Mouse (Mus musculus): Measurements from ENCODE around the gene Shroom3.

Shroom3 gene

DNA sequence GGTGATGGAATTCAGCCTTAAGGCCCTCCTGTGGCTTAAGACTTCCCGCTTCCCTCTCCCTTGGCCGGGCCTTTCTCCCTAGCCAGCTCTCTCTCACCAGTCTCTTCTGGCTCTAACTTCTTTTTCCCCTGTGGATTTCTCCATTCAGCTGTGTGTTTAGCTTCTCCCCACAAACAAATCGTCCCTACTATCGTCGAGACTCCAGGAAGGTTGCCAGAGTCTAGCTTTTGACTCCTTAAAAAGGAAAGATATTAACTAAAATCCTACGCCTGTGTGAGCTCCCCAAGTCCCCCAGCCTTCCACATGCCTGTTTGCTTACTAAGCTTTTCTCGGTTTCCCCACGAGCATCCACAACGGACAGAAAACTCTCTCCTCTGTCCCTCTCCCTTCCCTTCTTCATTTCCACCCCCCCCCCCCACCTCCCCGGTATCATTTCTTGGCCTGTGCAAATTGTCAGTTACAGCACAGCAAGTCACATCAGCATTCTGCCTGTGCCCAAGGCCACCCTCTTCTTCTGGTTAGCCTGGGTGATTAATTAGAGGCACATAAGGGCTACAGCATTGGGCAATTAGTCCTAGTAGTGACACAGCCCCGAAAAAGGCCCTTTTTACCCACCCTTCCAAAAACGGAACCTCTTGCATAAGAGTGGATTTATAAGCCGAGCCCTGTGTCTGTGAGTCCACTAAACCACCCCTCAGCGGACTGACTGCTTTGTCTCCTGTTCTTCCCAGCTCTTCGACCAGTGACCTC, 256.2 kb downstream of the Shroom3 start:
- H3K27me3 ChIP-seq (ENCODE audit: control insufficient read depth, insufficient read depth, low read length, poor library complexity, severe bottlenecking): no peaks in the 10 kb centered on the region
- H3K36me3 ChIP-seq (ENCODE audit: control insufficient read depth, insufficient read depth, low read length, poor library complexity, severe bottlenecking): no peaks in the 10 kb centered on the region
- DNase-seq (ENCODE audit: low read depth, low spot score): no peak

DNA sequence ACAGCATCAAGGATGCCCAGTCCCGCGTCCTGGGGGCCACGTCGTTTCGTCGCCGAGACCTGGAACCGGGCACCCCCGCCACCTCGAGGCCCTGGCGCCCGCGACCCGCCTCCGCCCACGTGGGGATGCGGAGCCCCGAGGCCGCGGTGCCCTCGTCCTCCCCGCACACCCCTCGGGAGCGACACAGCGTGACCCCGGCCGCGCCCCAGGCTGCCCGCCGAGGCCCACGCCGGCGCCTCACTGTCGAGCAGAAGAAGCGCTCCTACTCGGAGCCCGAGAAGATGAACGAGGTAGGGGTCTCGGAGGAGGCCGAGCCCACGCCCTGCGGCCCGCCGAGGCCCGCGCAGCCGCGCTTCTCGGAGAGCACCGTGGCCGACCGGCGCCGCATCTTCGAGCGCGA, 258.9 kb downstream of the Shroom3 start:
- Histone ChIP-seq H3K36me3 (ENCODE audit: control insufficient read depth, insufficient read depth, low read length, poor library complexity, severe bottlenecking) (no peaks in the 10 kb centered on the region), H3K27me3 (ENCODE audit: control insufficient read depth, insufficient read depth, low read length, poor library complexity, severe bottlenecking) (no peaks in the 10 kb centered on the region)
- no peak for DNase-seq (ENCODE audit: low read depth, low spot score)

DNA sequence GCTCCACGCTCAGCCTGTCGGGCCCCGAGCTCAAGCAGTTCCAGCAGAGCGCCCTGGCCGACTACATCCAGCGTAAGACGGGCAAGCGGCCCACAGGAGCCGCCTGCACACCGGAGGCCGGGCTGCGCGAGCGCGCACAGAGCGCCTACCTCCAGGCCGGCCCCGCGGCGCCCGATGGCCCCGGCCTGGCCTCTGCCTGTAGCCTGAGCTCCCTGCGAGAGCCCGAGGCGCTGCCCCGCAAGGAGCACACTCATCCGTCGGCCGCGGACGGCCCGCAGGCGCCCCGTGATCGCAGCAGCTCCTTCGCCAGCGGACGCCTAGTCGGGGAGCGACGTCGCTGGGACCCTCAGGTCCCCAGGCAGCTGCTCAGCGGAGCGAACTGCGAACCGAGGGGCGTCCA, 259.3 kb downstream of the Shroom3 start:
- no peaks in the 10 kb centered on the region for H3K27me3 ChIP-seq (ENCODE audit: control insufficient read depth, insufficient read depth, low read length, poor library complexity, severe bottlenecking)
- H3K36me3 ChIP-seq (ENCODE audit: control insufficient read depth, insufficient read depth, low read length, poor library complexity, severe bottlenecking): no peaks in the 10 kb centered on the region
- no peak for DNase-seq (ENCODE audit: low read depth, low spot score)

DNA sequence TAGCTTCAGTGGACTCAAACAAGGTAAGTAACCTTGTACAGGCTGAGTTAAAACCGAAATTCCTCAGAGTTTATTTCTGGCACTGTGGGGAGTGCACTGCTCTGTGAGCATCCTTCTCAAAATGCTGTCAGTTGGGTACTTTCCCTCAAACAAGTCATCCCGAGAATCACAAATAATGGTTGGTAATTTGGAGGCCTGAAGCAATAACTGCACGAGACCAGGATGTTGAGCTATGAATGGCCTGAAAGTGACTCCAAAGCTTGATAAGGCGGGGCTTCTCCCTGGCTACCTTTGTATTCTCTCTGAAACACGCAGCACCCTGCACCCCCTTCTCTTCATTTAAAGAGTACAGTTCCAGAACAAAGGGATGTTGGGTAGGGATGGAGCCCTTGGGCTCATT, 261.6 kb downstream of the Shroom3 start:
- DNase-seq (ENCODE audit: low read depth, low spot score): no peak

GRCm38 (mm10) chr5:92948972-92949745, 265.9 kb downstream of the Shroom3 start:
- H3K36me3 ChIP-seq (ENCODE audit: control insufficient read depth, insufficient read depth, low read length, poor library complexity, severe bottlenecking): no peaks in the 10 kb centered on the region
- no peak for DNase-seq (ENCODE audit: low read depth, low spot score)

More for the DNA sequence above, 261.6 kb downstream of the Shroom3 start:
- Histone ChIP-seq H3K36me3 (ENCODE audit: control insufficient read depth, insufficient read depth, low read length, poor library complexity, severe bottlenecking) (no peaks in the 10 kb centered on the region), H3K27me3 (ENCODE audit: control insufficient read depth, insufficient read depth, low read length, poor library complexity, severe bottlenecking) (no peaks in the 10 kb centered on the region)

DNA sequence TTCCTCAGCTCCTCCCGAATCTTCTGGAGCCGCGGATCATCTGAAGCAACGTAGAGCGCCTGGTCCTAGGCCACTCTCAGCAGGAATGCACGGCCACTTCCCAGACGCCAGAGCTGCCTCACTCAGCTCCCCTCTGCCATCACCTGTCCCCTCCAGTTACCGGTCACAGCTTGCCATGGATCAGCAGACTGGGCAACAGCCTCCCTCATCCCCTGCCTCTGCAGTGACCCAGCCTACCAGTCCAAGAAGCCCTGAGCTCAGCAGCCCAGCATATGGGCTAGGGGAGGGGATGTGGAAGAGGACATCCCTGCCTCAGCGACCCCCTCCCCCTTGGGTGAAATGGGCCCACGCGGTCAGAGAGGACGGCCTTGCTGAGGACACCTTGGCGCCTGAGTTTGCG, 267.3 kb downstream of the Shroom3 start:
- H3K36me3 ChIP-seq (ENCODE audit: control insufficient read depth, insufficient read depth, low read length, poor library complexity, severe bottlenecking): no peaks in the 10 kb centered on the region
- no peak for DNase-seq (ENCODE audit: low read depth, low spot score)
- no peaks in the 10 kb centered on the region for H3K27me3 ChIP-seq (ENCODE audit: control insufficient read depth, insufficient read depth, low read length, poor library complexity, severe bottlenecking)

More at GRCm38 (mm10) chr5:92948972-92949745, 265.9 kb downstream of the Shroom3 start:
- H3K27me3 ChIP-seq (ENCODE audit: control insufficient read depth, insufficient read depth, low read length, poor library complexity, severe bottlenecking): no peaks in the 10 kb centered on the region

GRCm38 (mm10) chr5:92951079-92951478, 267.8 kb downstream of the Shroom3 start:
- no peak for DNase-seq (ENCODE audit: low read depth, low spot score)
- Histone ChIP-seq H3K36me3 (ENCODE audit: control insufficient read depth, insufficient read depth, low read length, poor library complexity, severe bottlenecking) (no peaks in the 10 kb centered on the region), H3K27me3 (ENCODE audit: control insufficient read depth, insufficient read depth, low read length, poor library complexity, severe bottlenecking) (no peaks in the 10 kb centered on the region)

DNA sequence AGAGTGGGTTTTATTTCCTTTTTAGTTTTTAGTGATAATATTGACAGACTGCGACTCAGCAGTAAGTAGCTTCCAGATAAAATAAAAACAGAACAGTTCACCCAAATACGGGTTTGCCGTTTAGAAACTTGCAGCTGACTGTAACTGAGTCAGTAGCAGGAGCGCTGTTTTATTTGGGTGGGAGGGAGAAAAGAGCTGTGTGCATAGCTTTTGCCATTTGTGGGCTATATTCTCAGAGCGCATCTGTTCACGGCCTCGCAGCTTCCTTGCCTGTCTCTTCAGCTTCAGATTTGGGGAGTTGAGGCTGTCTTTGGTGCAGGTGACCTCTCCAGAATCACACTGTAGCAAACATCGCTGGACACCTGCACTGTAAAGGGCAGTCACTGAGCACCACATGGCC, 270.6 kb downstream of the Shroom3 start:
- no peaks in the 10 kb centered on the region for H3K27me3 ChIP-seq (ENCODE audit: control insufficient read depth, insufficient read depth, low read length, poor library complexity, severe bottlenecking)
- no peaks in the 10 kb centered on the region for H3K36me3 ChIP-seq (ENCODE audit: control insufficient read depth, insufficient read depth, low read length, poor library complexity, severe bottlenecking)
- no peak for DNase-seq (ENCODE audit: low read depth, low spot score)

- DNase-seq (ENCODE audit: low read depth, low spot score): peak; percentile 21
- H3K27me3 ChIP-seq (ENCODE audit: control insufficient read depth, insufficient read depth, low read length, poor library complexity, severe bottlenecking): no peaks in the 10 kb centered on the region
- no peaks in the 10 kb centered on the region for H3K36me3 ChIP-seq (ENCODE audit: control insufficient read depth, insufficient read depth, low read length, poor library complexity, severe bottlenecking)
Measured at GRCm38 (mm10) chr5:92954323-92954722, 271.1 kb downstream of the Shroom3 start.

- no peaks in the 10 kb centered on the region for H3K27me3 ChIP-seq (ENCODE audit: control insufficient read depth, insufficient read depth, low read length, poor library complexity, severe bottlenecking)
- H3K36me3 ChIP-seq (ENCODE audit: control insufficient read depth, insufficient read depth, low read length, poor library complexity, severe bottlenecking): no peaks in the 10 kb centered on the region
- no peak for DNase-seq (ENCODE audit: low read depth, low spot score)
Measured at GRCm38 (mm10) chr5:92954827-92955475, 271.7 kb downstream of the Shroom3 start.

DNA sequence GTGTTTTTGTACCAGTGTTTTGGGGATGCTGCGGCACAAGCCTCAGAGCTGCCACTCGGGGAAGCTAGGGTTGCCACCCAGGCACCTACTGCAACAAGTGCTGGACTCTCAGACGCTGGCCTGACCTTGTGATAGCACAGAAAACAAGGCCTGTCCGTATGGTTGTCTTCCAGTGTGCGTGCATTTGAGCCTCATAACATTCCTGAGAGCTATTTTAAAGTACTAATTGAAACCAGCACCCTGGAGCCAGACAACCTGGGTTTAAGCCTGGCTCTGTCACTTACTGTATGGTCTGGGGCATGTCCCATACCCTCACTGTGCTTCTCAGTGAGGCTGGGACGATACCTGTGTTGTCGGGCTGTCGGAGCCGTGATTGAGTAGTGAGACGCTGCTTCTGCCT, 276.1 kb downstream of the Shroom3 start:
- Histone ChIP-seq H3K27me3 (ENCODE audit: control insufficient read depth, insufficient read depth, low read length, poor library complexity, severe bottlenecking) (no peaks in the 10 kb centered on the region), H3K36me3 (ENCODE audit: control insufficient read depth, insufficient read depth, low read length, poor library complexity, severe bottlenecking) (no peaks in the 10 kb centered on the region)
- no peak for DNase-seq (ENCODE audit: low read depth, low spot score)

- no peaks in the 10 kb centered on the region for H3K36me3 ChIP-seq (ENCODE audit: control insufficient read depth, insufficient read depth, low read length, poor library complexity, severe bottlenecking)
- H3K27me3 ChIP-seq (ENCODE audit: control insufficient read depth, insufficient read depth, low read length, poor library complexity, severe bottlenecking): no peaks in the 10 kb centered on the region
- DNase-seq (ENCODE audit: low read depth, low spot score): no peak
Measured at GRCm38 (mm10) chr5:92959708-92960107, 276.5 kb downstream of the Shroom3 start.

- no peak for DNase-seq (ENCODE audit: low read depth, low spot score)
- no peaks in the 10 kb centered on the region for H3K36me3 ChIP-seq (ENCODE audit: control insufficient read depth, insufficient read depth, low read length, poor library complexity, severe bottlenecking)
- H3K27me3 ChIP-seq (ENCODE audit: control insufficient read depth, insufficient read depth, low read length, poor library complexity, severe bottlenecking): no peaks in the 10 kb centered on the region
Measured at GRCm38 (mm10) chr5:92961353-92961752, 278.1 kb downstream of the Shroom3 start.

DNA sequence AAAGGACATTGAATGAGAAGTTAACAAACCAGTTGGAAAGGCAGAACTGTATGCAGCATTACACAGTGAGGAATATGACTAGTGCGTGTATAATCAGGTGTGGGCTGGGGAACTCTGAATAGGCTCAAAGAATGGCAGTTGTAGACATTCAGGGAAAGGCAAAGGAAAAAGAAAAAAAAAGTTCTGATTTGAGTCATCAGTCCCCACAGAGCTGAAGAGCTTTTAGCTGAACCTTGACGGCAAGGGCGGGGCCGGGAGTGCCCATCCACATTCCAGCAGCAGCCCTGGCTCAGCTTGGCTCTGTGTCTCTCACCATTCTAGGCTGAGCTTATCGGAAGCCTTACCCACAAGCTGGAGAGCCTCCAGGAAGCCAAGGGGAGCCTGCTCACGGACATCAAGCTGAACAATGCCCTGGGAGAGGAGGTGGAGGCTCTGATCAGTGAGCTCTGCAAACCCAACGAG, 278.6 kb downstream of the Shroom3 start:
- H3K27me3 ChIP-seq (ENCODE audit: control insufficient read depth, insufficient read depth, low read length, poor library complexity, severe bottlenecking): no peaks in the 10 kb centered on the region
- no peak for DNase-seq (ENCODE audit: low read depth, low spot score)
- H3K36me3 ChIP-seq (ENCODE audit: control insufficient read depth, insufficient read depth, low read length, poor library complexity, severe bottlenecking): no peaks in the 10 kb centered on the region

DNA sequence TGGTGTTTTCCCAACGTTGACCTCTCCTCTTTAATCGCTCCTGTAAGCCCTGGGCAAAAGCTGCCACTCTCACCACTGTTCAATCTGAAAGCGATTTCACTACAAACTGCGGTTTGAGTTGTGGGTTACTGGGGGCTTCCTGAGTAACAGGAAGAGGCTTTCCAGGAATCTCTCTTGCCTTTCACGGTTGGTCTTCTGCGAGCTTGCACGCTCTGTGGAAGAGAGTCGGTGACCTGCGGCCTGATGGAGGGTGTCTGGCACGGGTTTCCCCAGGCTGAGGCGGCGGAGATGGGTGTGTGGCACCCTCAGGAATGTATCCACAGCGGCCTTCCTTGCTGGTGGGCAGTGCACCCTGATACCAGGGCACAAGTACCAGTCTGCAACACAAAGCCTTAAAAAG, 281.5 kb downstream of the Shroom3 start:
- Histone ChIP-seq H3K36me3 (ENCODE audit: control insufficient read depth, insufficient read depth, low read length, poor library complexity, severe bottlenecking) (no peaks in the 10 kb centered on the region), H3K27me3 (ENCODE audit: control insufficient read depth, insufficient read depth, low read length, poor library complexity, severe bottlenecking) (no peaks in the 10 kb centered on the region)
- no peak for DNase-seq (ENCODE audit: low read depth, low spot score)
